Mouse (Mus musculus) heart, postnatal 0 days (tissue): ENCODE measurements around the gene Spats2.

Experiments used
- CTCF ChIP-seq: IDR thresholded peaks from 2 replicates; pipeline ENCODE4 v1.5.1; 2016; ENCODE audit warnings: antibody characterized with exemption, control low read depth, low read depth
- EP300 ChIP-seq: IDR thresholded peaks from 2 replicates; pipeline ENCODE4 v1.6.1; 2016; ENCODE audit warnings: antibody characterized with exemption, low read depth

- no peak for TF ChIP-seq CTCF
- TF ChIP-seq EP300, result no peak
Observed at GRCm38 (mm10) chr15:99129441-99129840, 3.7 kb downstream of the Spats2 start.
